Comparison of ENCODE assay signal across 23 mouse cellular contexts in genomic region chr2:80080090-80080821, GRCm38 (mm10). TPM values are rescaled to one million over a fixed set of nuclear protein-coding genes. Genes with fewer than 3 reads are reported as not detected.
DNase-seq lines count a peak whose midpoint lies in the region; ATAC-seq and TF ChIP-seq lines count a peak whose summit lies in the region.
"Had no signal": no experiment of that assay in that cellular context is flagged by ENCODE, and none has a peak within 500 bp of the region (broad histone marks: within the 10 kb centered on the region; RNA-seq: fewer than 3 reads in every experiment).

No protein-coding gene starts in this region.

- H3K79me2 ChIP-seq in liver, adult 2 months (ENCODE audit: control insufficient read depth, insufficient read depth, low read length) = no peaks in the 10 kb centered on the region; the same call in 1 of the 2 replicates
- H3K79me2 ChIP-seq in macrophage (ENCODE audit: inconsistent target) = no peaks in the 10 kb centered on the region

- H3K4me1 ChIP-seq in liver, adult 2 months (ENCODE audit: control insufficient read depth, insufficient read depth, low read length) = no peaks in the 10 kb centered on the region; the same call in 1 of the 2 replicates
- H3K4me1 ChIP-seq in liver, embryonic 11.5 days (replicated peaks; ENCODE audit: control insufficient read depth, insufficient read depth, low read length) = no peaks in the 10 kb centered on the region
- H3K4me1 ChIP-seq in hindbrain, embryonic 16.5 days (ENCODE audit: control insufficient read depth, insufficient read depth, low read depth, low read length) = no peaks in the 10 kb centered on the region
- H3K4me1 ChIP-seq: forebrain, embryonic 12.5 days; heart, embryonic 10.5 days; kidney, embryonic 15.5 days; limb, embryonic 13.5 days; lung, embryonic 15.5 days; midbrain, embryonic 15.5 days; neural tube, embryonic 15.5 days had no signal

- DNase-seq in liver, adult 2 months (ENCODE audit: extremely low read depth, low read depth, low spot score) = peak; percentile 50
- DNase-seq in liver, embryonic 11.5 days (ENCODE audit: low spot score) = no peak
- DNase-seq in 416B (ENCODE audit: low read depth) = peak; percentile 56
- DNase-seq in c-Kit-positive CD71-negative TER-119-negative erythroid progenitor cells, embryonic 14.5 days (ENCODE audit: low read depth) = peak; percentile 7
- no peak for DNase-seq in cerebellum, postnatal 10 days
- no peak for DNase-seq in adipocyte (ENCODE audit: low spot score)
- DNase-seq: adrenal gland, adult 8-10 months; cerebellum, adult 8-10 months; gastrocnemius, adult 2 months; kidney, postnatal 4 days had no signal

- 88% methylated on average over 9 of the region's 9 CpGs for WGBS in liver, adult 2 months
- WGBS in liver, embryonic 11.5 days = 80% methylated on average over 9 of the region's 9 CpGs
- 48% methylated on average over 9 of the region's 9 CpGs for WGBS in macrophage (ENCODE audit: missing documents)
- WGBS in hindbrain, embryonic 16.5 days = 85% methylated on average over 9 of the region's 9 CpGs

- TF ChIP-seq POLR2A in liver, adult 2 months (IDR thresholded peaks at IDR 0.05; ENCODE audit: extremely low read depth, insufficient read depth, low read length) = no peak

- ATAC-seq in liver, embryonic 11.5 days (replicated peaks; ENCODE audit: low FRiP score) = no peak
- no peak for ATAC-seq in hindbrain, embryonic 16.5 days
- ATAC-seq: intestine, postnatal 0 days; midbrain, embryonic 15.5 days had no signal

- H3K9me3 ChIP-seq in liver, embryonic 11.5 days (ENCODE audit: control insufficient read depth, low read length) = no peaks in the 10 kb centered on the region
- H3K9me3 ChIP-seq in hindbrain, embryonic 16.5 days (ENCODE audit: control insufficient read depth, low read length) = no peaks in the 10 kb centered on the region
- H3K9me3 ChIP-seq: forebrain, embryonic 12.5 days; G1E; heart, embryonic 10.5 days; hindbrain, embryonic 10.5 days; kidney, embryonic 15.5 days; limb, embryonic 13.5 days; lung, embryonic 15.5 days; midbrain, embryonic 15.5 days; neural tube, embryonic 15.5 days had no signal

- H3K36me3 ChIP-seq in liver, adult 2 months (ENCODE audit: control insufficient read depth, insufficient read depth, low read length) = no peaks in the 10 kb centered on the region
- H3K36me3 ChIP-seq in liver, embryonic 11.5 days (ENCODE audit: control insufficient read depth, insufficient read depth, low read length) = no peaks in the 10 kb centered on the region
- no peaks in the 10 kb centered on the region for H3K36me3 ChIP-seq in macrophage (ENCODE audit: inconsistent target)
- no peaks in the 10 kb centered on the region for H3K36me3 ChIP-seq in hindbrain, embryonic 16.5 days (ENCODE audit: control insufficient read depth, insufficient read depth, low read length)
- H3K36me3 ChIP-seq: forebrain, embryonic 12.5 days; G1E; heart, embryonic 10.5 days; hindbrain, embryonic 10.5 days; kidney, embryonic 15.5 days; limb, embryonic 13.5 days; lung, embryonic 15.5 days; midbrain, embryonic 15.5 days; neural tube, embryonic 15.5 days had no signal

- H3K27ac ChIP-seq in liver, adult 2 months (replicated peaks; ENCODE audit: insufficient read depth, low read depth, low read length) = no peak overlapping the region
- no peak overlapping the region for H3K27ac ChIP-seq in liver, embryonic 11.5 days (ENCODE audit: low read depth, low read length)
- H3K27ac ChIP-seq in macrophage = peak overlapping the region; percentile 38
- no peak overlapping the region for H3K27ac ChIP-seq in hindbrain, embryonic 16.5 days (ENCODE audit: low read depth, low read length)
- H3K27ac ChIP-seq: forebrain, embryonic 12.5 days; gastrocnemius, adult 2 months; heart, embryonic 10.5 days; hindbrain, embryonic 10.5 days; kidney, embryonic 15.5 days; limb, embryonic 13.5 days; lung, embryonic 15.5 days; midbrain, embryonic 15.5 days; neural tube, embryonic 15.5 days had no signal

- TF ChIP-seq CTCF in liver, adult 2 months (IDR thresholded peaks at IDR 0.05; ENCODE audit: low read depth, low read length) = no peak

- no peak overlapping the region for H3K9ac ChIP-seq in liver, adult 2 months (ENCODE audit: low read depth, low read length)
- H3K9ac ChIP-seq in liver, embryonic 11.5 days (ENCODE audit: low read depth, low read length) = no peak overlapping the region
- no peak overlapping the region for H3K9ac ChIP-seq in hindbrain, embryonic 16.5 days (ENCODE audit: low read depth, low read length)
- H3K9ac ChIP-seq: forebrain, embryonic 12.5 days; kidney, embryonic 15.5 days; limb, embryonic 13.5 days; lung, embryonic 15.5 days; midbrain, embryonic 15.5 days; neural tube, embryonic 15.5 days had no signal

- H3K4me3 ChIP-seq in liver, adult 2 months (ENCODE audit: insufficient read depth, low read depth, low read length) = no peak overlapping the region
- H3K4me3 ChIP-seq in liver, embryonic 11.5 days (ENCODE audit: low read depth, low read length) = no peak overlapping the region
- H3K4me3 ChIP-seq in macrophage (ENCODE audit: inconsistent target) = no peak overlapping the region
- no peak overlapping the region for H3K4me3 ChIP-seq in hindbrain, embryonic 16.5 days (ENCODE audit: low read length)
- H3K4me3 ChIP-seq: forebrain, embryonic 12.5 days; gastrocnemius, adult 2 months; heart, embryonic 10.5 days; hindbrain, embryonic 10.5 days; kidney, embryonic 15.5 days; limb, embryonic 13.5 days; lung, embryonic 15.5 days; midbrain, embryonic 15.5 days; neural tube, embryonic 15.5 days had no signal

- H3K27me3 ChIP-seq in liver, adult 2 months (ENCODE audit: control insufficient read depth, insufficient read depth, low read length) = no peaks in the 10 kb centered on the region
- no peaks in the 10 kb centered on the region for H3K27me3 ChIP-seq in liver, embryonic 11.5 days (replicated peaks; ENCODE audit: control insufficient read depth, insufficient read depth, low read length)
- H3K27me3 ChIP-seq in hindbrain, embryonic 16.5 days (replicated peaks; ENCODE audit: control insufficient read depth, insufficient read depth, low read length) = no peaks in the 10 kb centered on the region
- H3K27me3 ChIP-seq: CH12.LX; forebrain, embryonic 12.5 days; kidney, embryonic 15.5 days; limb, embryonic 13.5 days; lung, embryonic 15.5 days; midbrain, embryonic 15.5 days; neural tube, embryonic 15.5 days had no signal

- H3K4me2 ChIP-seq in liver, embryonic 11.5 days = no peak overlapping the region
- no peak overlapping the region for H3K4me2 ChIP-seq in hindbrain, embryonic 16.5 days (ENCODE audit: low read length)
- H3K4me2 ChIP-seq: forebrain, embryonic 12.5 days; kidney, embryonic 15.5 days; limb, embryonic 13.5 days; lung, embryonic 15.5 days; midbrain, embryonic 15.5 days; neural tube, embryonic 15.5 days had no signal

RNA-seq across cellular contexts. Expression of gene Pde1a, which starts 49.0 kb away (rescaled TPM):
- total RNA-seq in liver, adult 2 months (2014; rRNA removed) = 5.4 and 6.3 TPM in 2 replicates
- polyA plus RNA-seq in liver, adult 2 months (2012; rRNA removed) = 1.4 and 1.5 TPM in 2 replicates
- 16.8 and 17.6 TPM in 2 replicates for polyA plus RNA-seq in liver, embryonic 11.5 days (2014; fragmentation: Nextera tagmentation; extraction: Ambion mirVana)
- 1 to 10 TPM in 1 of 26 experiments, under 1 TPM in 1, not detected in 24; 0.92 to 1.5 TPM for total RNA-seq in macrophage (2018; cell fraction: chromatin; rRNA removed)
- under 1 TPM in 5 of 26 experiments, not detected in 21; 0.03 to 0.22 (median 0.06) TPM for total RNA-seq in macrophage (2018; cell fraction: cytosol; rRNA removed)
- under 1 TPM in 4 of 26 experiments, not detected in 22; 0.26 to 0.36 (median 0.28) TPM for total RNA-seq in macrophage (2018; cell fraction: nucleus; rRNA removed)
- polyA plus RNA-seq in macrophage (2018) = not detected in 3 replicates
- 9.8 and 12.6 TPM in 2 replicates for polyA plus RNA-seq in hindbrain, embryonic 16.5 days (2015; fragmentation: Nextera tagmentation; extraction: Ambion mirVana)
- polyA plus RNA-seq: G1E had no signal

Comparison
In these comparisons a context has a peak if more than half of its experiments do, and no peak if none do; other contexts are left out.
1. DNase-seq: peak in liver, adult 2 months (single experiment), 416B (single experiment) and c-Kit-positive CD71-negative TER-119-negative erythroid progenitor cells, embryonic 14.5 days (single experiment); none in liver, embryonic 11.5 days (single experiment), cerebellum, postnatal 10 days (0 of 2) and adipocyte (single experiment).